Mouse (Mus musculus): ENCODE results near the gene Tmem151b. TPM values are rescaled to one million over a fixed set of nuclear protein-coding genes. Genes with fewer than 3 reads are reported as not detected.

Tmem151b gene
- polyA plus RNA-seq, 1 experiment from 2014 or later: 5.6 TPM

DNA sequence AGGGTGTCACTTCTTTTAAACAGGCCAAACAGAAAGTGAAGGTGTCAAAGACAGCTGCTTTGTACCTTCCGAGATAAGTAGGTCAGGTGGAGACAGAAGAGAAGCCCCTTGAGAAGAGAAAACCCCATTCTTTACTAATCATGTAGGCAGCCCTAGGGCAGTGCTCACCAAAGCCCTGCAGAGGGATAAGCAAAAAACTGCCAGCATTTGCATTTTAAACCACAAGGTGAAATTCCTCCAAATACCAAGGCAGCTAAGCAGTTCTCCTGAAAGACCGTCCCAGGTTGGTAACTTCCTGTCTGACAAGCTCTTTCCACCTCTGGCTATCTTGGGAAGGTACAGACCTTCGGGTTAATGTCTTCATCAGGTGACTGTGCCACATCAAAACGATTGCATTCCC is 47.2 kb downstream of the Tmem151b start:
- 62% methylated on average over 4 of the region's 4 CpGs for WGBS
- Histone ChIP-seq H3K9me3 (ENCODE audit: control insufficient read depth, low read length) (no peaks in the 10 kb centered on the region), H3K4me1 (replicated peaks; ENCODE audit: control insufficient read depth, insufficient read depth, low read length) (no peaks in the 10 kb centered on the region; the same call in 1 of the 2 replicates), H3K4me2 (replicated peaks; ENCODE audit: low read depth, low read length) (no peak overlapping the region), H3K27ac (ENCODE audit: low read depth, low read length) (no peak overlapping the region), H3K4me3 (ENCODE audit: low read depth, low read length) (no peak overlapping the region), H3K9ac (ENCODE audit: low read depth, low read length) (no peak overlapping the region), H3K27me3 (ENCODE audit: control insufficient read depth, insufficient read depth, low read length) (no peaks in the 10 kb centered on the region), H3K36me3 (ENCODE audit: control insufficient read depth, insufficient read depth, low read length) (no peaks in the 10 kb centered on the region)
- no peak for DNase-seq (ENCODE audit: low spot score)
- no peak for ATAC-seq (ENCODE audit: low FRiP score)

DNA sequence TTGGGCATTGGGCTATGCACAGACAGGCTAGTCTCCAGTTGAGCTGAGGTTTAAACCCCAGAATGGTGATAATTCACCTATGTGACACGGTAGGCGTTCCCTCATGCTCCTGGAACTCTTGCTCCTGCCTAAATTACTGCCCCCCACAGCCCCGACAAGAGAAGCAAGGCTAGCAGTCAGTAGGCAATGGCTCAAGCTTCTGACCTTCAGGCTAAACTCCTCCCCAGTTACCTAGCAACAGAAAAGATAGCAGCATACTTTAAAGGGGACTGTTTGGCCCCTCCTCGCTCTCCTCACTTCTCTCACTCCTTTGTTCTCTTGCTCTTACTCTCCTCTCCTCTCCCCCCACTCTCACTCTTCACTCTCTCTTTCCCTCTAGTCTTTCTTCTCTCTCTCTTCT is 48.5 kb downstream of the Tmem151b start:
- ATAC-seq (ENCODE audit: low FRiP score) (no peak), DNase-seq (ENCODE audit: low spot score) (no peak)
- H3K4me3 ChIP-seq (ENCODE audit: low read depth, low read length): no peak overlapping the region
- H3K9me3 ChIP-seq (ENCODE audit: control insufficient read depth, low read length): no peaks in the 10 kb centered on the region
- H3K4me2 ChIP-seq (replicated peaks; ENCODE audit: low read depth, low read length): no peak overlapping the region
- no peaks in the 10 kb centered on the region for H3K4me1 ChIP-seq (replicated peaks; ENCODE audit: control insufficient read depth, insufficient read depth, low read length)
- H3K27ac ChIP-seq (ENCODE audit: low read depth, low read length): no peak overlapping the region
- H3K36me3 ChIP-seq (ENCODE audit: control insufficient read depth, insufficient read depth, low read length): no peaks in the 10 kb centered on the region
- H3K27me3 ChIP-seq (ENCODE audit: control insufficient read depth, insufficient read depth, low read length): no peaks in the 10 kb centered on the region
- WGBS: 57% methylated on average over 4 of the region's 4 CpGs
- no peak overlapping the region for H3K9ac ChIP-seq (ENCODE audit: low read depth, low read length)

DNA sequence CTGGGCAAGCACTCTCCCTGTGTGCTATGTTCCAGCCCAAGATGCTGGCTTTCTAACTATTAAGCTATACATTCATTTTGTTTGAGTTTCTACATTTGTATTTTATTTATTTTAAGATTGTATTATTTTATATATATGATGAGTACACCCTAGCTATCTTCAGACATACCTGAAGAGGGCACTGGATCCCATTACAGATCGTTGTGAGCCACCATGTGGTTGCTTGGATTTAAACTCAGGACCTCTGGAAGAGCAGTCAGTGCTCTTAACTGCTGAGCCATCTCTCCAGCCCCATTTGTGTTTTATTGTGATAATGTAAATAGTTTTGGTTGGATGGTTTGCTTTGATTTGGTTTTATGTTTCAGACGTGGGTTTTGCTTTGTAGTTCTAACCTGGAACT is 50.0 kb downstream of the Tmem151b start:
- H3K9me3 ChIP-seq (ENCODE audit: control insufficient read depth, low read length): no peaks in the 10 kb centered on the region
- H3K27me3 ChIP-seq (ENCODE audit: control insufficient read depth, insufficient read depth, low read length): no peaks in the 10 kb centered on the region
- ATAC-seq (ENCODE audit: low FRiP score) (no peak), DNase-seq (ENCODE audit: low spot score) (no peak)
- no peak overlapping the region for H3K4me3 ChIP-seq (ENCODE audit: low read depth, low read length)
- H3K9ac ChIP-seq (ENCODE audit: low read depth, low read length): no peak overlapping the region
- no peaks in the 10 kb centered on the region for H3K4me1 ChIP-seq (replicated peaks; ENCODE audit: control insufficient read depth, insufficient read depth, low read length)
- no peak overlapping the region for H3K27ac ChIP-seq (ENCODE audit: low read depth, low read length)
- no peaks in the 10 kb centered on the region for H3K36me3 ChIP-seq (ENCODE audit: control insufficient read depth, insufficient read depth, low read length)
- 61% methylated on average over 2 of the region's 2 CpGs for WGBS
- H3K4me2 ChIP-seq (replicated peaks; ENCODE audit: low read depth, low read length): no peak overlapping the region

DNA sequence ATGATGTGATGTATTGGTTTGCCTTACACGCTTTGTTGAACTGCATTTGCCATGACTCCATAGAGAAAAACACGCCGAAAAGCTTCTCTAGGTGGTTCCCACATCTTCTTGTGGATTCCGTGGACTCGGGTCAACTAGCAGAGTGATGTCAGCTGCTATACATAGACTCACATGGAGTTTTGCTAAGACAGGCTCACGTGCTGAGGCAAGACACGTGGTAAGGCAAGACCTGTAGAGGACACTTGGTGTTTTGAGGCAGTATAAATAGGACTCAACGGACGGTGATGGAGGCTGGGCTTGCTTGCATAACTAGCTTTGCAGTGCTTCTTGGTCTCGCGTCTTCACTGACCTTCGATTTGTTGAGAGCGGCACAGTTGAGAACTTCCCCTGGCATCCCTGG is 51.1 kb downstream of the Tmem151b start:
- H3K4me1 ChIP-seq (replicated peaks; ENCODE audit: control insufficient read depth, insufficient read depth, low read length): no peaks in the 10 kb centered on the region
- ATAC-seq (ENCODE audit: low FRiP score) (no peak), DNase-seq (ENCODE audit: low spot score) (no peak)
- no peak overlapping the region for H3K4me2 ChIP-seq (replicated peaks; ENCODE audit: low read depth, low read length)
- H3K9me3 ChIP-seq (ENCODE audit: control insufficient read depth, low read length): no peaks in the 10 kb centered on the region
- H3K36me3 ChIP-seq (ENCODE audit: control insufficient read depth, insufficient read depth, low read length): no peaks in the 10 kb centered on the region
- H3K9ac ChIP-seq (ENCODE audit: low read depth, low read length): no peak overlapping the region
- WGBS: 86% methylated on average over 13 of the region's 13 CpGs
- no peak overlapping the region for H3K27ac ChIP-seq (ENCODE audit: low read depth, low read length)
- no peaks in the 10 kb centered on the region for H3K27me3 ChIP-seq (ENCODE audit: control insufficient read depth, insufficient read depth, low read length)
- no peak overlapping the region for H3K4me3 ChIP-seq (ENCODE audit: low read depth, low read length)

DNA sequence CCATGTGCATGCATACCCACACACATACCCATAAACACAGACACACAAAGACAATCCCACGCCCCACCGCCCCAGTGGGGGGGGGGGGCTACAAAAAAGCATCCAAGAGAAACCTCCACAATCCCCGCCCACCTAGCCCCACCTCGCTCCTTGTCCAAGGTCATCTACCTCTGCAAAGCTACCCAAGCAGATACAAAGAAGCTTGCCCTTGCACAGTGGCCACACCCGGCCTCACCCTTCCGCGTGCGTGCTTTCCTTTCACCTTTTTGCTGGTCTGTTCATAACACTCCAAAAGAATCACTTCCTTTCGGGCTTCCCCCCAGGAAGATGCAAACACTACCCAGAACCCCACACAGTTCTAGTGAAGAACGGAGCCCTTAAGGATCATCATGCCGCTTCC is 54.1 kb downstream of the Tmem151b start:
- DNase-seq (ENCODE audit: low spot score): no peak
- Histone ChIP-seq H3K4me3 (ENCODE audit: low read depth, low read length) (no peak overlapping the region), H3K27me3 (ENCODE audit: control insufficient read depth, insufficient read depth, low read length) (no peaks in the 10 kb centered on the region), H3K9ac (ENCODE audit: low read depth, low read length) (no peak overlapping the region), H3K27ac (ENCODE audit: low read depth, low read length) (no peak overlapping the region), H3K9me3 (ENCODE audit: control insufficient read depth, low read length) (no peaks in the 10 kb centered on the region), H3K36me3 (ENCODE audit: control insufficient read depth, insufficient read depth, low read length) (no peaks in the 10 kb centered on the region), H3K4me1 (replicated peaks; ENCODE audit: control insufficient read depth, insufficient read depth, low read length) (no peaks in the 10 kb centered on the region), H3K4me2 (replicated peaks; ENCODE audit: low read depth, low read length) (no peak overlapping the region)
- ATAC-seq (ENCODE audit: low FRiP score): no peak
- 75% methylated on average over 11 of the region's 11 CpGs for WGBS

Other genes with a start within 250 kb of the Tmem151b start
- gene Cdc5l, start 115.9 kb downstream of the Tmem151b start, polyA plus RNA-seq (2014; fragmentation: Nextera tagmentation; extraction: Ambion mirVana): 86.2 and 87.3 TPM in 2 replicates
- 0.61 and 0.85 TPM in 2 replicates for gene Spats1, start 74.3 kb downstream of the Tmem151b start, polyA plus RNA-seq (2014; fragmentation: Nextera tagmentation; extraction: Ambion mirVana)
- 13.0 and 14.5 TPM in 2 replicates for gene Aars2, start 42.8 kb downstream of the Tmem151b start, polyA plus RNA-seq (2014; fragmentation: Nextera tagmentation; extraction: Ambion mirVana)
- gene Tcte1, start 26.2 kb downstream of the Tmem151b start, polyA plus RNA-seq (2014; fragmentation: Nextera tagmentation; extraction: Ambion mirVana): 2.0 and 2.5 TPM in 2 replicates
- gene Nfkbie, start 6.0 kb upstream of the Tmem151b start, polyA plus RNA-seq (2014; fragmentation: Nextera tagmentation; extraction: Ambion mirVana): 5.6 and 9.0 TPM in 2 replicates
- 89.9 and 91.5 TPM in 2 replicates for gene Slc35b2, start 14.2 kb upstream of the Tmem151b start, polyA plus RNA-seq (2014; fragmentation: Nextera tagmentation; extraction: Ambion mirVana)
- gene Hsp90ab1, start 23.6 kb upstream of the Tmem151b start, polyA plus RNA-seq (2014; fragmentation: Nextera tagmentation; extraction: Ambion mirVana): 1,644 and 1,674 TPM in 2 replicates
- gene Slc29a1, start 49.9 kb upstream of the Tmem151b start, polyA plus RNA-seq (2014; fragmentation: Nextera tagmentation; extraction: Ambion mirVana): 48.0 and 50.8 TPM in 2 replicates
- 1.1 and 1.8 TPM in 2 replicates for gene Mymx, start 52.4 kb upstream of the Tmem151b start, polyA plus RNA-seq (2014; fragmentation: Nextera tagmentation; extraction: Ambion mirVana)
- gene Capn11, start 109.6 kb upstream of the Tmem151b start, polyA plus RNA-seq (2014; fragmentation: Nextera tagmentation; extraction: Ambion mirVana): 0.79 and 1.0 TPM in 2 replicates
- gene Mrpl14, start 136.6 kb upstream of the Tmem151b start, polyA plus RNA-seq (2014; fragmentation: Nextera tagmentation; extraction: Ambion mirVana): 105 and 109 TPM in 2 replicates
- 48.6 and 50.3 TPM in 2 replicates for gene Tmem63b, start 137.2 kb upstream of the Tmem151b start, polyA plus RNA-seq (2014; fragmentation: Nextera tagmentation; extraction: Ambion mirVana)
- gene 1600014C23Rik, start 184.2 kb upstream of the Tmem151b start, polyA plus RNA-seq (2014; fragmentation: Nextera tagmentation; extraction: Ambion mirVana): 0.32 and 0.37 TPM in 2 replicates

Measured in hindbrain, embryonic 11.5 days (tissue).